Mouse (Mus musculus) splenic B cell, adult 2 months (primary cell): ENCODE measurements around the gene Patl2.

ENCODE experiments used
- DNase-seq: peaks from one replicate; pipeline ENCODE4 v3.0.0-alpha.2; 2011; ENCODE audit warnings: low read depth, low spot score
- H3K27me3 ChIP-seq: 2 replicates; pipeline ENCODE4 v1.6.1; 2012; ENCODE audit warnings: mild to moderate bottlenecking, low read length, moderate library complexity, mixed read lengths; ENCODE audit not compliant: control insufficient read depth, poor library complexity, insufficient read depth, severe bottlenecking
- H3K36me3 ChIP-seq: 2 replicates; pipeline ENCODE4 v1.6.1; 2012; ENCODE audit warnings: mild to moderate bottlenecking, low read length, moderate library complexity, mixed read lengths; ENCODE audit not compliant: control insufficient read depth, poor library complexity, insufficient read depth, severe bottlenecking

Patl2 gene

GRCm38 (mm10) chr2:122158362-122158802 lies 27.6 kb downstream of the Patl2 start:
- no peak for DNase-seq
- H3K36me3 ChIP-seq: peaks cover 5% of the 10 kb centered on the region; the same call in 1 of the 2 replicates
- no peaks in the 10 kb centered on the region for H3K27me3 ChIP-seq

- Histone ChIP-seq H3K36me3 (peaks cover 9% of the 10 kb centered on the region; the same call in 1 of the 2 replicates), H3K27me3 (no peaks in the 10 kb centered on the region)
- no peak for DNase-seq
These were observed 28.4 kb downstream of the Patl2 start for GRCm38 (mm10) chr2:122157561-122157960.

- peaks cover 12% of the 10 kb centered on the region for H3K36me3 ChIP-seq
- no peak for DNase-seq
These were observed 29.8 kb downstream of the Patl2 start for GRCm38 (mm10) chr2:122156051-122156700.

GRCm38 (mm10) chr2:122155292-122155691 lies 30.7 kb downstream of the Patl2 start:
- H3K27me3 ChIP-seq: no peaks in the 10 kb centered on the region
- DNase-seq: no peak
- peaks cover 12% of the 10 kb centered on the region for H3K36me3 ChIP-seq

More at GRCm38 (mm10) chr2:122156051-122156700, 29.8 kb downstream of the Patl2 start:
- H3K27me3 ChIP-seq: no peaks in the 10 kb centered on the region

GRCm38 (mm10) chr2:122154479-122154878 lies 31.5 kb downstream of the Patl2 start:
- Histone ChIP-seq H3K27me3 (no peaks in the 10 kb centered on the region), H3K36me3 (peaks cover 12% of the 10 kb centered on the region)
- no peak for DNase-seq

- H3K27me3 ChIP-seq: no peaks in the 10 kb centered on the region
- H3K36me3 ChIP-seq: peaks cover 16% of the 10 kb centered on the region
- DNase-seq: no peak
These were observed 32.2 kb downstream of the Patl2 start for GRCm38 (mm10) chr2:122153681-122154365.

- Histone ChIP-seq H3K27me3 (no peaks in the 10 kb centered on the region), H3K36me3 (peaks cover 16% of the 10 kb centered on the region)
- no peak for DNase-seq
These were observed 33.1 kb downstream of the Patl2 start for GRCm38 (mm10) chr2:122152850-122153249.

GRCm38 (mm10) chr2:122151221-122151620 lies 34.8 kb downstream of the Patl2 start:
- peaks cover 16% of the 10 kb centered on the region for H3K36me3 ChIP-seq

GRCm38 (mm10) chr2:122149716-122150115 lies 36.3 kb downstream of the Patl2 start:
- no peaks in the 10 kb centered on the region for H3K27me3 ChIP-seq
- DNase-seq: no peak
- H3K36me3 ChIP-seq: peaks cover 11% of the 10 kb centered on the region

More at GRCm38 (mm10) chr2:122151221-122151620, 34.8 kb downstream of the Patl2 start:
- H3K27me3 ChIP-seq: no peaks in the 10 kb centered on the region
- no peak for DNase-seq

- peaks cover 11% of the 10 kb centered on the region for H3K36me3 ChIP-seq
- no peaks in the 10 kb centered on the region for H3K27me3 ChIP-seq
- DNase-seq: no peak
These were observed 36.7 kb downstream of the Patl2 start for GRCm38 (mm10) chr2:122149316-122149715.

- peak; percentile 92 for DNase-seq
- no peaks in the 10 kb centered on the region for H3K27me3 ChIP-seq
- H3K36me3 ChIP-seq: peaks cover 11% of the 10 kb centered on the region
These were observed 37.6 kb downstream of the Patl2 start for GRCm38 (mm10) chr2:122148242-122148917.

GRCm38 (mm10) chr2:122147508-122148241 lies 38.3 kb downstream of the Patl2 start, which contains the start of gene B2m:
Gene B2m (plus strand): TSS chr2:122147686.
- DNase-seq: peak; percentile 99
- Histone ChIP-seq H3K27me3 (no peaks in the 10 kb centered on the region), H3K36me3 (peaks cover 7% of the 10 kb centered on the region)

- H3K36me3 ChIP-seq: peaks cover 4% of the 10 kb centered on the region; the same call in 1 of the 2 replicates
- no peaks in the 10 kb centered on the region for H3K27me3 ChIP-seq
- DNase-seq: no peak
These were observed 39.3 kb downstream of the Patl2 start for GRCm38 (mm10) chr2:122146687-122147086.

GRCm38 (mm10) chr2:122145756-122146155 lies 40.2 kb downstream of the Patl2 start:
- H3K27me3 ChIP-seq: no peaks in the 10 kb centered on the region
- DNase-seq: peak; percentile 62

More at GRCm38 (mm10) chr2:122145756-122146155, 40.2 kb downstream of the Patl2 start:
- H3K36me3 ChIP-seq: peaks cover 4% of the 10 kb centered on the region; the same call in 1 of the 2 replicates
